Mouse (Mus musculus) neural tube, embryonic 11.5 days (tissue): ENCODE data around the gene Oat. TPM values are rescaled to one million over a fixed set of nuclear protein-coding genes. Genes with fewer than 3 reads are reported as not detected.

ENCODE experiments used
- ATAC-seq: fragments of 200-750 bp; cut with Nextera tagmentation; 2 replicates; pipeline ENCODE4 v1.8.0; 2017; ENCODE audit warnings: moderate number of reproducible peaks, mild to moderate bottlenecking, moderate TSS enrichment, moderate library complexity; ENCODE audit not compliant: insufficient read depth, low FRiP score, low TSS enrichment
- DNase-seq: peaks from one replicate; pipeline ENCODE4 v3.0.0-alpha.2; 2015; ENCODE audit warnings: low spot score
- H3K27ac ChIP-seq: fragments of 300-500 bp; sonication (generic); 2 replicates; pipeline ENCODE4 v1.5.1; 2014; ENCODE audit warnings: low read depth, mild to moderate bottlenecking, low read length
- H3K27me3 ChIP-seq: fragments of 300-500 bp; sonication (generic); 2 replicates; pipeline ENCODE4 v1.6.1; 2014; ENCODE audit warnings: mild to moderate bottlenecking, low read length, mixed read lengths; ENCODE audit not compliant: control insufficient read depth, insufficient read depth
- H3K36me3 ChIP-seq: fragments of 300-500 bp; sonication (generic); 2 replicates; pipeline ENCODE4 v1.6.1; 2014; ENCODE audit warnings: mild to moderate bottlenecking, low read length, moderate library complexity, mixed read lengths; ENCODE audit not compliant: control insufficient read depth, insufficient read depth
- H3K4me1 ChIP-seq: fragments of 300-500 bp; sonication (generic); 2 replicates; pipeline ENCODE4 v1.6.1; 2014; ENCODE audit warnings: low read length, mixed read lengths; ENCODE audit not compliant: control insufficient read depth, insufficient read depth
- H3K4me2 ChIP-seq: fragments of 300-500 bp; sonication (generic); 2 replicates; pipeline ENCODE4 v1.6.1; 2014; ENCODE audit warnings: low read depth, mild to moderate bottlenecking, moderate library complexity
- H3K4me3 ChIP-seq: fragments of 300-500 bp; sonication (generic); 2 replicates; pipeline ENCODE4 v1.5.1; 2014; ENCODE audit warnings: low read depth, low read length
- H3K9ac ChIP-seq: fragments of 300-500 bp; sonication (generic); 2 replicates; pipeline ENCODE4 v1.6.1; 2014; ENCODE audit warnings: mild to moderate bottlenecking, low read length
- H3K9me3 ChIP-seq: fragments of 300-500 bp; sonication (generic); 2 replicates; pipeline ENCODE4 v1.6.1; 2016; ENCODE audit warnings: low read length; ENCODE audit not compliant: control insufficient read depth
- WGBS: fragments of 180-500 bp; shearing (Covaris S2); extraction: QIAGEN DNeasy Blood & Tissue Kit; methylation state at CpG from one replicate; pipeline ENCODE4 v1.1.7; 2014; 5-methylcytosine and 5-hydroxymethylcytosine counted together
- polyA plus RNA-seq: library from polyadenylated mRNA; unstranded; fragments of >200 nt; fragmentation: Nextera tagmentation; extraction: Ambion mirVana; gene quantifications from 2 replicates; pipeline ENCODE4 v1.2.1, GENCODE M21; 2014

Oat gene
- polyA plus RNA-seq, 1 experiment from 2014 or later, result 145 TPM

- H3K4me3 ChIP-seq, result no peak overlapping the region
- no peak overlapping the region for H3K9ac ChIP-seq
- H3K36me3 ChIP-seq, result no peaks in the 10 kb centered on the region
- DNase-seq (no peak), ATAC-seq (no peak)
- WGBS, result 68% methylated on average over 3 of the region's 3 CpGs
- H3K4me2 ChIP-seq, result no peak overlapping the region
- H3K27ac ChIP-seq, result no peak overlapping the region
- no peaks in the 10 kb centered on the region for H3K9me3 ChIP-seq
- no peaks in the 10 kb centered on the region for H3K27me3 ChIP-seq
- H3K4me1 ChIP-seq, result no peaks in the 10 kb centered on the region
Measured at GRCm38 (mm10) chr7:132547126-132547525, 29.1 kb downstream of the Oat start.

GRCm38 (mm10) chr7:132542427-132542826 is 33.8 kb downstream of the Oat start:
- Histone ChIP-seq H3K36me3 (no peaks in the 10 kb centered on the region), H3K27ac (no peak overlapping the region), H3K4me3 (no peak overlapping the region), H3K4me1 (no peaks in the 10 kb centered on the region), H3K27me3 (no peaks in the 10 kb centered on the region), H3K9me3 (no peaks in the 10 kb centered on the region), H3K4me2 (no peak overlapping the region), H3K9ac (no peak overlapping the region)
- ATAC-seq (no peak), DNase-seq (no peak)
- 46% methylated on average over 4 of the region's 4 CpGs for WGBS

- no peak overlapping the region for H3K4me2 ChIP-seq
- ATAC-seq (no peak), DNase-seq (no peak)
- H3K9me3 ChIP-seq, result no peaks in the 10 kb centered on the region
- H3K27ac ChIP-seq, result no peak overlapping the region
- no peaks in the 10 kb centered on the region for H3K36me3 ChIP-seq
- H3K4me3 ChIP-seq, result no peak overlapping the region
- no peaks in the 10 kb centered on the region for H3K27me3 ChIP-seq
- H3K4me1 ChIP-seq, result no peaks in the 10 kb centered on the region
- no peak overlapping the region for H3K9ac ChIP-seq
- 55% methylated on average over 3 of the region's 3 CpGs for WGBS
Measured at GRCm38 (mm10) chr7:132541566-132541965, 34.6 kb downstream of the Oat start.

GRCm38 (mm10) chr7:132540597-132540996 is 35.6 kb downstream of the Oat start:
- ATAC-seq, result no peak
- H3K27ac ChIP-seq, result no peak overlapping the region
- 93% methylated on average over 4 of the region's 4 CpGs for WGBS

GRCm38 (mm10) chr7:132529206-132529605 is 47.0 kb downstream of the Oat start:
- no peak overlapping the region for H3K9ac ChIP-seq
- H3K27ac ChIP-seq, result no peak overlapping the region
- H3K9me3 ChIP-seq, result no peaks in the 10 kb centered on the region
- no peaks in the 10 kb centered on the region for H3K36me3 ChIP-seq
- no peak for ATAC-seq
- H3K4me1 ChIP-seq, result no peaks in the 10 kb centered on the region
- H3K4me3 ChIP-seq, result no peak overlapping the region
- WGBS, result 48% methylated on average over 3 of the region's 3 CpGs
- no peak for DNase-seq
- no peaks in the 10 kb centered on the region for H3K27me3 ChIP-seq
- H3K4me2 ChIP-seq, result no peak overlapping the region

More at GRCm38 (mm10) chr7:132540597-132540996, 35.6 kb downstream of the Oat start:
- H3K9ac ChIP-seq, result no peak overlapping the region
- no peak overlapping the region for H3K4me2 ChIP-seq
- H3K27me3 ChIP-seq, result no peaks in the 10 kb centered on the region
- no peak for DNase-seq
- no peak overlapping the region for H3K4me3 ChIP-seq
- H3K9me3 ChIP-seq, result no peaks in the 10 kb centered on the region
- H3K4me1 ChIP-seq, result no peaks in the 10 kb centered on the region
- no peaks in the 10 kb centered on the region for H3K36me3 ChIP-seq

- H3K4me1 ChIP-seq, result no peaks in the 10 kb centered on the region
- H3K9ac ChIP-seq, result no peak overlapping the region
- no peak for DNase-seq
- ATAC-seq, result no peak
- H3K4me2 ChIP-seq, result no peak overlapping the region
- H3K4me3 ChIP-seq, result no peak overlapping the region
- no peaks in the 10 kb centered on the region for H3K9me3 ChIP-seq
- no peaks in the 10 kb centered on the region for H3K27me3 ChIP-seq
- 80% methylated on average over 7 of the region's 7 CpGs for WGBS
- H3K36me3 ChIP-seq, result no peaks in the 10 kb centered on the region
- H3K27ac ChIP-seq, result no peak overlapping the region
Measured at GRCm38 (mm10) chr7:132513419-132513982, 62.7 kb downstream of the Oat start.

GRCm38 (mm10) chr7:132509110-132509509 is 67.1 kb downstream of the Oat start:
- H3K27me3 ChIP-seq, result no peaks in the 10 kb centered on the region
- no peaks in the 10 kb centered on the region for H3K36me3 ChIP-seq
- H3K9me3 ChIP-seq, result no peaks in the 10 kb centered on the region
- DNase-seq (no peak), ATAC-seq (no peak)
- no peaks in the 10 kb centered on the region for H3K4me1 ChIP-seq
- H3K4me2 ChIP-seq, result no peak overlapping the region
- H3K27ac ChIP-seq, result no peak overlapping the region
- H3K9ac ChIP-seq, result no peak overlapping the region
- no peak overlapping the region for H3K4me3 ChIP-seq
- WGBS, result 86% methylated on average over 2 of the region's 2 CpGs

Other genes starting within 250 kb of the Oat start
- 1.3 and 1.4 TPM in 2 replicates for gene Nkx1-2, start 23.2 kb upstream of the Oat start, polyA plus RNA-seq
- gene Lhpp, start 34.2 kb upstream of the Oat start, polyA plus RNA-seq, result 24.7 and 26.4 TPM in 2 replicates
- 22.3 and 22.9 TPM in 2 replicates for gene Fam53b, start 237.5 kb upstream of the Oat start, polyA plus RNA-seq